Mouse (Mus musculus) stomach, postnatal 0 days (tissue): ENCODE data around the gene Chchd4.

Source experiments
- CTCF ChIP-seq: IDR thresholded peaks from 2 replicates; pipeline ENCODE4 v1.5.1; 2016; ENCODE audit warnings: antibody characterized with exemption, low read depth, mild to moderate bottlenecking, moderate library complexity
- EP300 ChIP-seq: optimal IDR thresholded peaks from 2 replicates; pipeline ENCODE3; 2016; ENCODE audit warnings: antibody characterized with exemption

DNA sequence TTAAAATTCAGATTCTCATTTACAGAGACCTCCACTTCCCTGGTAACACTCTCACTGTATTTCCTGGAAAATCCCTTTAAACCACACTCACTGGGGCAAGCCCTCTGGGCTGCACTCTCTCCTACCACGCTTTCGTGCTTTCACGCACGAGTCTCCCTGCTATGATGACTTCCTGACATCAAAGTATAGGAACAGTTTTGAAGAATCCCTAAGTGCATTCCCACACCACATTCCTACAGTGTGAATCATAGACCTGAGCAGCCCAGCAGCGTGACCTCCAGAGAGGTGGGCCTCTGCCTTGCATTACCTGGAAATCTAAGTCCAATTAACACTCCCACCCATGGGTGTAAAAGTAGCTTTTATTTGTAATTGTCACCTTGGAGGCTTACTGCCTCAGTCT lies 18.8 kb downstream of the Chchd4 start:
- no peak for TF ChIP-seq CTCF
- no peak for TF ChIP-seq EP300
